Mouse (Mus musculus): Measurements from ENCODE around the gene Rnaseh2a.

- TF ChIP-seq POLR2A (IDR thresholded peaks at IDR 0.05; ENCODE audit: borderline replicate concordance, extremely low read depth, low read depth, low read length) (no peak), CTCF (IDR thresholded peaks at IDR 0.05; ENCODE audit: insufficient read depth, low read length) (no peak)
Observed at GRCm38 (mm10) chr8:84981644-84982498, 12.3 kb upstream of the Rnaseh2a start.

Measured in lung, adult 2 months (tissue).